Mouse (Mus musculus) hindbrain, embryonic 14.5 days (tissue): ENCODE measurements around the gene Abr. TPM values are rescaled to one million over a fixed set of nuclear protein-coding genes. Genes with fewer than 3 reads are reported as not detected.

Experiments
- ATAC-seq: fragments of 200-750 bp; cut with Nextera tagmentation; 2 replicates; pipeline ENCODE4 v1.8.0; 2017; ENCODE audit warnings: moderate number of reproducible peaks, mild to moderate bottlenecking, moderate TSS enrichment, moderate library complexity; ENCODE audit not compliant: low FRiP score
- DNase-seq: peaks from one replicate; pipeline ENCODE4 v3.0.0-alpha.2; 2015; ENCODE audit warnings: low spot score
- H3K27ac ChIP-seq: fragments of 300-500 bp; sonication (generic); 2 replicates; pipeline ENCODE4 v1.5.1; 2014; ENCODE audit warnings: mild to moderate bottlenecking, moderate library complexity
- H3K27me3 ChIP-seq: fragments of 300-500 bp; sonication (generic); 2 replicates; pipeline ENCODE4 v1.6.1; 2014; ENCODE audit warnings: mild to moderate bottlenecking, low read length, mixed read lengths; ENCODE audit not compliant: control insufficient read depth, insufficient read depth
- H3K36me3 ChIP-seq: fragments of 300-500 bp; sonication (generic); replicated peaks from 2 replicates; pipeline ENCODE4 v1.6.1; 2014; ENCODE audit not compliant: control insufficient read depth, insufficient read depth
- H3K4me1 ChIP-seq: fragments of 300-500 bp; sonication (generic); replicated peaks from 2 replicates; pipeline ENCODE4 v1.6.1; 2014; ENCODE audit warnings: antibody characterized with exemption, low read length, mixed read lengths; ENCODE audit not compliant: control insufficient read depth, insufficient read depth
- H3K4me2 ChIP-seq: fragments of 300-500 bp; sonication (generic); replicated peaks from 2 replicates; pipeline ENCODE4 v1.6.1; 2014; ENCODE audit warnings: mild to moderate bottlenecking, moderate library complexity
- H3K4me3 ChIP-seq: fragments of 300-500 bp; sonication (generic); replicated peaks from 2 replicates; pipeline ENCODE4 v1.5.1; 2014; ENCODE audit warnings: mild to moderate bottlenecking, low read length
- H3K9ac ChIP-seq: fragments of 300-500 bp; sonication (generic); 2 replicates; pipeline ENCODE4 v1.6.1; 2014
- H3K9me3 ChIP-seq: fragments of 300-500 bp; sonication (generic); 2 replicates; pipeline ENCODE4 v1.6.1; 2016; ENCODE audit warnings: low read length; ENCODE audit not compliant: control insufficient read depth
- WGBS: fragments of 180-500 bp; shearing (Covaris S2); extraction: QIAGEN DNeasy Blood & Tissue Kit; methylation state at CpG from one replicate; pipeline ENCODE4 v1.1.7; 2014; 5-methylcytosine and 5-hydroxymethylcytosine counted together
- polyA plus RNA-seq: library from polyadenylated mRNA; unstranded; fragments of >200 nt; fragmentation: Nextera tagmentation; extraction: Ambion mirVana; gene quantifications from 2 replicates; pipeline ENCODE4 v1.2.1, GENCODE M21; 2014

Gene Abr
- polyA plus RNA-seq, 1 experiment from 2014 or later, result 115 TPM

DNA sequence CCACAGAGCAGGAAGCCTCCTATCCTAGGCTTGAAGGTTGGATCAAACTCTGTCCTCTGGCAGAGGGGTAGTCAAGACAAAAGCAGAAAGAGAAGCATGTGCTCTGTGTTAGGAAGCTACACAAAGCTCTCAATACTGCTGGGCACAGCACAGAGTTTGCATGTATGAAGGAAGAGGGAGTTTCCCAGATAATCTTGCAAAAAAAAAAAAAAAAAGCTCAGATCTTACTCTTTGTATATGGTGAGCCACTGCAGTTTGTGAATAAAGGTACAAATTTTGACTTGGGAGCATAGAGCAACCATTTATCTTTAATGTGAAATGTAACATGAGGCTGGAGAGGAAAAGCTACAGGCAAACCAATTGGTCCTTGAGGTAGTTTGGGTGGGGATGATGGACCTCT, 11.2 kb downstream of the Abr start:
- ATAC-seq, result no peak
- DNase-seq, result no peak

DNA sequence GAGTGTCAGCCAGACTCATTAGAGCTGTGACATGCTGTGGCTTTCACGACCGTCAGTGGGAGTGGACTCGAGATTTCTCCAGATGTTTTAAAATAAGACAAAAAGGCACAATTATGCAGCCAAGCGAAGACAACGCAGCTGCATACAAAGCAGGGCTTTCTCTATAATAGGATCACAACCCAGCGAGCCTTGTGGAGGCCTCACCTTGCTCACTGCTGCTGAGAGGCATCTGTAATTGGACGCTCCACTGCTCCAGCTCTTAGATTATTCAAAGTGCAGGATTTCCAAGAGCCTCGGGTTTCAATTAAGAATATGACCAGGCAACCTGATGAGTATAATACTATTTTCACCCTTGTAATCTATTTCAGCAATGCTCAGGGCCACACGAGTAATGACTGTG, 15.6 kb downstream of the Abr start:
- H3K27me3 ChIP-seq, result no peaks in the 10 kb centered on the region
- H3K4me1 ChIP-seq, result 0 out of 2 replicates have a peak, but pooled peaks cover 3% of the 10 kb centered on the region
- ATAC-seq (no peak), DNase-seq (no peak)
- H3K9ac ChIP-seq, result no peak overlapping the region
- H3K36me3 ChIP-seq, result no peaks in the 10 kb centered on the region
- H3K27ac ChIP-seq, result 0 out of 2 replicates have a peak overlapping the region, but pooled peaks have one; percentile 15
- 26% methylated on average over 9 of the region's 9 CpGs for WGBS
- no peaks in the 10 kb centered on the region for H3K9me3 ChIP-seq
- no peak overlapping the region for H3K4me2 ChIP-seq
- H3K4me3 ChIP-seq, result no peak overlapping the region

More for the DNA sequence above, 11.2 kb downstream of the Abr start:
- Histone ChIP-seq H3K4me3 (no peak overlapping the region), H3K9me3 (no peaks in the 10 kb centered on the region), H3K9ac (no peak overlapping the region), H3K27me3 (no peaks in the 10 kb centered on the region), H3K4me1 (peaks cover 11% of the 10 kb centered on the region), H3K4me2 (no peak overlapping the region), H3K27ac (no peak overlapping the region), H3K36me3 (no peaks in the 10 kb centered on the region)

DNA sequence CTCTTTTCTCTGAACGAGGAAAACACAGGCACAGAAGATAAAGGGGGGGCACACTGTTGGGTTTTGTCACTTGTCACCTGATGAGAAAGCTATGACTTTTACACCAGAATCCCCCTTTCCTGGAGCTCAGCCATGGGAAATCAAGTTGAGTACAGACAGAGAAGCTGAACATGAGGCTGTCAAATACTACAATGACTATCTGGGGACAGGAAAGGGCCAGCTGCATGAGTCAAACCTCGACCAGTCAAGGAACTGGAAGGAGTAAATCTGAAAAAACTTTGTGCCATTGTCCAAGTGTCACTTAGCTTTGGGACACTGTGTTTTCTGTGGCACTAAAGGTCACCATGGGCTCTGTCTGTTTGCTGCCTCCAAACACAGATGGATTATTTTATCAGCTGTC, 22.9 kb downstream of the Abr start:
- peaks cover under 1% of the 10 kb centered on the region; the same call in 1 of the 2 replicates for H3K4me1 ChIP-seq
- ATAC-seq, result no peak
- no peaks in the 10 kb centered on the region for H3K9me3 ChIP-seq
- no peaks in the 10 kb centered on the region for H3K36me3 ChIP-seq
- H3K9ac ChIP-seq, result no peak overlapping the region
- H3K27me3 ChIP-seq, result no peaks in the 10 kb centered on the region
- no peak overlapping the region for H3K4me2 ChIP-seq
- DNase-seq, result no peak
- no peak overlapping the region for H3K27ac ChIP-seq
- H3K4me3 ChIP-seq, result no peak overlapping the region
- 19% methylated on average over 2 of the region's 2 CpGs for WGBS

DNA sequence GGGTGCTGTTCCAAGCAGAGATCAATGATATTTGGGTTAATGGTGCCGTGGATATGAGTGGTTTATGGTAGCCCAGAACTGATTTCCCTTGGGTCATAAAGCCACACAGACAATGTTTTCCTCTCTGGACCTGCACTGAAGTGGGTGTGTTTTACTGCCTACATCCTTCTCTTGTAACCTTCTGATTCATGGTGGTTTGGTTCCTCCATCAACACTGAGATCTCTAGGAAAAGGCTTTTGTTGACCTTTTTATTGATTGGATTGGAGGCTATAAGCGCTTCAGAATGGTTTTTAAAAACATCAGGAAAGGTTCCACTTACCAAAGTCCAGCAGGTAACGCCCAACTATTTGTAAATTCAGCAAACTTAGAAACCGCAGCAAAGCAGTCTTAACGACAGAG, 23.4 kb downstream of the Abr start:
- no peak for ATAC-seq

DNA sequence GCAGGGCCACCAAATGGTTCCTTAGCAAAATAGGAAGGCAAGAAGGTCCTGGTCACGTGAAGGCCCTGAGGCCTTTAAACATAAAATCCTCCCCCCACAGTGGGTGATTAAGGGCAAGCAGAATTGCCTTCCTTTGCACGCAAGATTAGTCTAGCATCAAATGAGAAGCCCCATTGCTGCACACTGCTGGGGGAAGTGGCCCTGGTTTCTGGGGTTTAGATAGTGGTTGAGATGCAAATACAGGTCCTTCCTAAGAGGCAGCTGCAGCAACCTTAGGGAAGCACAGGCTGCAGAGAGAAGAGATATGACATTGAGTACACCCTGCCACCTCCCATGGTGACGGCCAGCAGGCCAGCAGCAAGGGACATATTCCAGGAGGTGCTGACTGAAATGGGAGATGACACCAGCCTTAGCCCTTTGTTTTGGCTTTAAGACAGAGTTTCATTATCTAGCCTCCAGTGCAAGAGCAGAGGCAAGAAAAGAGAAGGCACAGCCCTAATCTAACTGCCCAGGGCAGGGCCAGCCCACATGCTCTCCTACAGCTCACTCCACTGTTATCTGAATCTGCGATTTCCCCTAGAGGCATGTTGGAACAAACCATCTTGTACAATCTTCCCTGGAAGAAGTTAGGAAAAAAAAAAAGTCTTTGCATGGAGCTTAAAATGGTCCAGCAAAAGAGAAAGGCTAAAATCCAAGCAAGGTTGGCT, 28.3 kb downstream of the Abr start:
- H3K9ac ChIP-seq, result no peak overlapping the region
- WGBS, result 72% methylated on average over 4 of the region's 4 CpGs
- DNase-seq (no peak), ATAC-seq (no peak)
- no peaks in the 10 kb centered on the region for H3K27me3 ChIP-seq
- H3K36me3 ChIP-seq, result no peaks in the 10 kb centered on the region
- H3K27ac ChIP-seq, result no peak overlapping the region
- peaks cover 5% of the 10 kb centered on the region; the same call in 1 of the 2 replicates for H3K4me1 ChIP-seq
- H3K9me3 ChIP-seq, result no peaks in the 10 kb centered on the region
- H3K4me3 ChIP-seq, result no peak overlapping the region
- H3K4me2 ChIP-seq, result no peak overlapping the region

More for the DNA sequence above, 23.4 kb downstream of the Abr start:
- H3K4me3 ChIP-seq, result no peak overlapping the region
- H3K36me3 ChIP-seq, result no peaks in the 10 kb centered on the region
- H3K4me1 ChIP-seq, result peaks cover 5% of the 10 kb centered on the region; the same call in 1 of the 2 replicates
- no peaks in the 10 kb centered on the region for H3K27me3 ChIP-seq
- H3K9me3 ChIP-seq, result no peaks in the 10 kb centered on the region
- no peak overlapping the region for H3K27ac ChIP-seq
- no peak for DNase-seq
- H3K9ac ChIP-seq, result no peak overlapping the region
- WGBS, result 70% methylated on average over 5 of the region's 5 CpGs
- H3K4me2 ChIP-seq, result no peak overlapping the region

DNA sequence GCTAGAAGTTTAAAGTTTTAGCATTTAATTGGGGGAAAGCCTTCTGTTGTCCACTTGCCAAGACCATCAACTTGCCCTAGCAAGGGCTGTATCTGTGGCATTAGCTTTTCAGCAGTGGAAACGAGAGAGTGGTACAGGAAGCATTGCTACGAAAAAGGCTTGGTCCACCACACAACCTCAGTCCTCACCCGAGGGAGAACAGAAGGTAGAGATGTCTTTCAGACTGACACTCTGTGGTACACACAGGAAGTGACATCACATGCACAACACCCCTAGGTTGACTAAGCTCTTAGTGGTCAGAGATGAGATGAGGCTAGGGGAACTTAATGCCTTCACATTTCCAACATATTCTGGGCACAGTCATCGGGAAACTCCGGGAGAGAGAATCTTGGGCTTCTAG, 32.4 kb downstream of the Abr start:
- H3K4me1 ChIP-seq, result peaks cover 5% of the 10 kb centered on the region; the same call in 1 of the 2 replicates
- H3K9ac ChIP-seq, result no peak overlapping the region
- no peaks in the 10 kb centered on the region for H3K36me3 ChIP-seq
- no peaks in the 10 kb centered on the region for H3K27me3 ChIP-seq
- DNase-seq, result no peak
- no peak overlapping the region for H3K4me3 ChIP-seq
- no peak for ATAC-seq
- no peak overlapping the region for H3K27ac ChIP-seq
- WGBS, result 90% methylated on average over 5 of the region's 5 CpGs
- H3K9me3 ChIP-seq, result no peaks in the 10 kb centered on the region
- no peak overlapping the region for H3K4me2 ChIP-seq

DNA sequence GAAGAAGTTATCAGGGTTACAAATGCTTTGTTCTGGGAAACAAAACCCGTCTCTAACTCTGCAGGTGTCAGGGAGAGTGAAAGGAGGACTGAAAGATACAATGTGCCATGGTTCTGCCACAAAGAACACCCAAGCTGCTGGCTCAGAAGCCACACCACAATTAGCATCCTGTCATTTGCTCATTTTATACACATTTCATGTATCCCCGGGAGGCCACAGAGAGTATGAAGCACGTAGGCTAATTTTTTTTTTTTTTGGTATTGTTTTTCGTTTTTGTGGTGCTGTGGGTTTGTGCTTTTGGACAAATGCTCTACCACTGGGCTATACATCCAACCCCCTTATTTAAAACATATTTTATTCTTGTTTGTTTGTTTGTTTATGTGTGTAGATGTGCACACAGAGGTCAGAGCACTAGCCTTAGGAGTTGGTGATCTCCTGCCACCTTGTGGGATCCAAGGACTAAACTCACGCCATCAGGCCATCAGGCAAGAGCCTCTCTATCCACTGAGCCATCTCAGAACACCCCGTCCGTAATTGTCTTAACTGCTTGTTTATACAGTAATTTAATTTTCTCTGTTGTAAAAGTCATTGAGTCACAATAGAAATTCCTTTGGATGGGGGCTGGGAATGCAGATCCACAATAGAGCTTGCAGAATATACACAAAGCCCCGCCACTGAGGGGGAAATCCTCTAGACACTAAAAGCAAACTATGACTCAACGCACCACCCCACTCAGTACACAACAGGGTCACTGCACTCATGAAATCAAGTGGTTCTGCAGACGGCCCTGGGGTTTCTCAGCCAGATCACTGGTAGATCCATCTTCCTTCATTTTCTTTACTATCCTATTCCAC, 33.3 kb downstream of the Abr start:
- no peaks in the 10 kb centered on the region for H3K9me3 ChIP-seq
- DNase-seq (no peak), ATAC-seq (no peak)
- WGBS, result 63% methylated on average over 10 of the region's 10 CpGs
- H3K36me3 ChIP-seq, result no peaks in the 10 kb centered on the region
- H3K9ac ChIP-seq, result no peak overlapping the region
- no peak overlapping the region for H3K4me2 ChIP-seq
- peaks cover 2% of the 10 kb centered on the region; the same call in 1 of the 2 replicates for H3K4me1 ChIP-seq
- no peak overlapping the region for H3K4me3 ChIP-seq
- H3K27ac ChIP-seq, result no peak overlapping the region
- H3K27me3 ChIP-seq, result no peaks in the 10 kb centered on the region

DNA sequence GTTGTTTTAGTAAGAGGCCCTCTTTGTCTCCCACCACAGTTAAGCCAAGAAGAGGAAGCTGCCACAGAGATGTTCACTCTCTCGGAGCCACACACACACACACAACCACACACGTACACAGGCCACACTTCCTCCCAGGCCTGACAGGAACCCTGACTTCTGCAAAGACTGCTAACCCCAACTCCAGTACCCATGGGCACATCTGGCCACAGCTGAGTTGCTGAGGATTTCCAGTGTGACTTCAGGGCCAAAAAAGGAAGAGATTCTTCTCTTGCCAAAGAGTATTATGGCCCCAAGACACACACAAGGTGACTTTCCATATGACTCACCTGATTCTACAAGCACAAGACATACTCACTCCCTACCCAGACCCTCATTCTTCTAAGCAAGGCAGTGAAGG, 34.1 kb downstream of the Abr start:
- Histone ChIP-seq H3K9ac (no peak overlapping the region), H3K4me3 (no peak overlapping the region), H3K4me1 (no peaks in the 10 kb centered on the region), H3K27me3 (no peaks in the 10 kb centered on the region), H3K27ac (no peak overlapping the region), H3K36me3 (no peaks in the 10 kb centered on the region), H3K4me2 (no peak overlapping the region), H3K9me3 (no peaks in the 10 kb centered on the region)
- ATAC-seq (no peak), DNase-seq (no peak)
- WGBS, result 85% methylated on average over 2 of the region's 2 CpGs

DNA sequence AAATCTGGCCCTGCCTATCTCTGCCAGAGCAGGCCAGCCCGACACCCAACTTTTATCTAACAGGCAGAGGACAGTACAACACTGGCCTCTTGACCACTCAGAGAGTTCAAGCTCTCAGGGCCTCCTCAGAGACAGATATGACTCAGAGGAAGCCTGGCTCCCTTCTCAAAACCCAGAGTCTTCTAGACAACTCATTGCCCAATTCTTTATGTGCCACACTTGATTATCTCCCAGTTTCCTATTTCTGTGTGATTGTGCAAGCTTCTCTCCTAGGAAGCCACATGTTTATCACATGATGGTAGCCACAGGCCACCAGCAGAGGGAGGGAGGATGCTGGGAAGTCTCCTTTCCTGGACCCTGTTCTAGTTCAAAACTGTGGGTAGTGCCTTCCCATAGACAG, 34.8 kb downstream of the Abr start:
- Histone ChIP-seq H3K4me3 (no peak overlapping the region), H3K36me3 (no peaks in the 10 kb centered on the region), H3K9me3 (no peaks in the 10 kb centered on the region), H3K4me1 (no peaks in the 10 kb centered on the region), H3K9ac (no peak overlapping the region), H3K27ac (no peak overlapping the region), H3K27me3 (no peaks in the 10 kb centered on the region), H3K4me2 (no peak overlapping the region)
- no peak for ATAC-seq
- WGBS, result 94% methylated on average over 1 of the region's 1 CpGs
- DNase-seq, result no peak
